Mouse (Mus musculus): ENCODE results near the gene Sirt5. TPM values are rescaled to one million over a fixed set of nuclear protein-coding genes. Genes with fewer than 3 reads are reported as not detected.

Sirt5 gene
- polyA plus RNA-seq, 1 experiment from 2014 or later, result 35.9 TPM

GRCm38 (mm10) chr13:43443706-43444105 is 78.4 kb downstream of the Sirt5 start:
- no peaks in the 10 kb centered on the region for H3K27me3 ChIP-seq (replicated peaks; ENCODE audit: control insufficient read depth, insufficient read depth, low read length)
- 97% methylated on average over 4 of the region's 4 CpGs for WGBS
- H3K9me3 ChIP-seq (replicated peaks; ENCODE audit: control insufficient read depth, low read length), result no peaks in the 10 kb centered on the region
- ATAC-seq (no peak), DNase-seq (ENCODE audit: low spot score) (no peak)
- H3K4me3 ChIP-seq (ENCODE audit: low read depth, low read length), result no peak overlapping the region
- no peaks in the 10 kb centered on the region for H3K4me1 ChIP-seq (ENCODE audit: control insufficient read depth, insufficient read depth, low read length)
- H3K9ac ChIP-seq (ENCODE audit: low read length), result no peak overlapping the region
- no peak overlapping the region for H3K4me2 ChIP-seq (ENCODE audit: low read length)
- no peaks in the 10 kb centered on the region for H3K36me3 ChIP-seq (ENCODE audit: control insufficient read depth, insufficient read depth, low read length)
- H3K27ac ChIP-seq (ENCODE audit: low read depth, low read length), result no peak overlapping the region

GRCm38 (mm10) chr13:43444717-43445116 is 79.4 kb downstream of the Sirt5 start:
- 90% methylated on average over 3 of the region's 3 CpGs for WGBS
- no peak overlapping the region for H3K27ac ChIP-seq (ENCODE audit: low read depth, low read length)
- DNase-seq (ENCODE audit: low spot score) (no peak), ATAC-seq (no peak)
- H3K36me3 ChIP-seq (ENCODE audit: control insufficient read depth, insufficient read depth, low read length), result no peaks in the 10 kb centered on the region
- H3K4me2 ChIP-seq (ENCODE audit: low read length), result no peak overlapping the region
- H3K9ac ChIP-seq (ENCODE audit: low read length), result no peak overlapping the region
- no peaks in the 10 kb centered on the region for H3K9me3 ChIP-seq (replicated peaks; ENCODE audit: control insufficient read depth, low read length)
- H3K27me3 ChIP-seq (replicated peaks; ENCODE audit: control insufficient read depth, insufficient read depth, low read length), result no peaks in the 10 kb centered on the region
- H3K4me1 ChIP-seq (ENCODE audit: control insufficient read depth, insufficient read depth, low read length), result no peaks in the 10 kb centered on the region
- no peak overlapping the region for H3K4me3 ChIP-seq (ENCODE audit: low read depth, low read length)

Other genes with a start within 250 kb of the Sirt5 start
- 86.9 and 101 TPM in 2 replicates for gene Tbc1d7, start 194.0 kb upstream of the Sirt5 start, polyA plus RNA-seq (2014; fragmentation: Nextera tagmentation; extraction: Ambion mirVana)
- gene Gfod1, start 61.3 kb upstream of the Sirt5 start, polyA plus RNA-seq (2014; fragmentation: Nextera tagmentation; extraction: Ambion mirVana), result 2.4 and 2.7 TPM in 2 replicates
- gene Nol7, start 32.9 kb downstream of the Sirt5 start, polyA plus RNA-seq (2014; fragmentation: Nextera tagmentation; extraction: Ambion mirVana), result 175 and 196 TPM in 2 replicates
- 15.4 and 16.4 TPM in 2 replicates for gene Ranbp9, start 115.8 kb downstream of the Sirt5 start, polyA plus RNA-seq (2014; fragmentation: Nextera tagmentation; extraction: Ambion mirVana)
- 7.2 and 7.6 TPM in 2 replicates for gene Mcur1, start 194.7 kb downstream of the Sirt5 start, polyA plus RNA-seq (2014; fragmentation: Nextera tagmentation; extraction: Ambion mirVana)